Mouse (Mus musculus) midbrain, postnatal 0 days (tissue): ENCODE results near the gene Apoc4. TPM values are rescaled to one million over a fixed set of nuclear protein-coding genes. Genes with fewer than 3 reads are reported as not detected.

ENCODE experiments used
- ATAC-seq: fragments of 200-750 bp; cut with Nextera tagmentation; 2 replicates; pipeline ENCODE4 v1.8.0; 2017; ENCODE audit warnings: moderate number of reproducible peaks, mild to moderate bottlenecking, moderate TSS enrichment, moderate library complexity; ENCODE audit not compliant: low FRiP score
- DNase-seq: peaks from one replicate; pipeline ENCODE4 v3.0.0-alpha.2; 2015; ENCODE audit warnings: low spot score
- H3K27ac ChIP-seq: fragments of 300-500 bp; sonication (generic); 2 replicates; pipeline ENCODE4 v1.5.1; 2014; ENCODE audit warnings: low read depth, mild to moderate bottlenecking, low read length, mixed read lengths
- H3K27me3 ChIP-seq: fragments of 300-500 bp; sonication (generic); 2 replicates; pipeline ENCODE4 v1.6.1; 2014; ENCODE audit warnings: low read length, control low read depth, mixed read lengths; ENCODE audit not compliant: insufficient read depth
- H3K36me3 ChIP-seq: fragments of 300-500 bp; sonication (generic); 2 replicates; pipeline ENCODE4 v1.6.1; 2014; ENCODE audit warnings: low read length, control low read depth, mixed read lengths; ENCODE audit not compliant: insufficient read depth
- H3K4me1 ChIP-seq: fragments of 300-500 bp; sonication (generic); 2 replicates; pipeline ENCODE4 v1.6.1; 2014; ENCODE audit warnings: mild to moderate bottlenecking, control low read depth, antibody characterized with exemption, low read length, mixed read lengths; ENCODE audit not compliant: insufficient read depth
- H3K4me2 ChIP-seq: fragments of 300-500 bp; sonication (generic); 2 replicates; pipeline ENCODE4 v1.6.1; 2014; ENCODE audit warnings: low read depth, mild to moderate bottlenecking, low read length, mixed read lengths; ENCODE audit not compliant: poor library complexity, severe bottlenecking
- H3K4me3 ChIP-seq: fragments of 300-500 bp; sonication (generic); 2 replicates; pipeline ENCODE4 v1.5.1; 2014; ENCODE audit warnings: low read depth, mild to moderate bottlenecking, low read length, moderate library complexity
- H3K9ac ChIP-seq: fragments of 300-500 bp; sonication (generic); replicated peaks from 2 replicates; pipeline ENCODE4 v1.6.1; 2014; ENCODE audit warnings: mild to moderate bottlenecking, low read length, moderate library complexity, mixed read lengths; ENCODE audit not compliant: poor library complexity, severe bottlenecking
- H3K9me3 ChIP-seq: fragments of 300-500 bp; sonication (generic); 2 replicates; pipeline ENCODE4 v1.6.1; 2016; ENCODE audit warnings: low read length, control low read depth
- CTCF ChIP-seq: IDR thresholded peaks from 2 replicates; pipeline ENCODE4 v1.5.1; 2016; ENCODE audit warnings: antibody characterized with exemption, mild to moderate bottlenecking
- WGBS: fragments of 180-500 bp; shearing (Covaris S2); extraction: QIAGEN DNeasy Blood & Tissue Kit; methylation state at CpG from one replicate; pipeline ENCODE4 v1.1.7; 2014; 5-methylcytosine and 5-hydroxymethylcytosine counted together
- polyA plus RNA-seq: library from polyadenylated mRNA; unstranded; fragments of >200 nt; fragmentation: Nextera tagmentation; extraction: Ambion mirVana; gene quantifications from 2 replicates; pipeline ENCODE4 v1.2.1, GENCODE M21; 2015
- total RNA-seq: library from RNA; depleted of rRNA; stranded (reverse); fragments of >200 nt; gene quantifications from 2 replicates; pipeline ENCODE4 v1.2.3, GENCODE M21; 2014

Gene Apoc4
- total and polyA plus RNA-seq, 2 experiments from 2014 or later: not detected

DNA sequence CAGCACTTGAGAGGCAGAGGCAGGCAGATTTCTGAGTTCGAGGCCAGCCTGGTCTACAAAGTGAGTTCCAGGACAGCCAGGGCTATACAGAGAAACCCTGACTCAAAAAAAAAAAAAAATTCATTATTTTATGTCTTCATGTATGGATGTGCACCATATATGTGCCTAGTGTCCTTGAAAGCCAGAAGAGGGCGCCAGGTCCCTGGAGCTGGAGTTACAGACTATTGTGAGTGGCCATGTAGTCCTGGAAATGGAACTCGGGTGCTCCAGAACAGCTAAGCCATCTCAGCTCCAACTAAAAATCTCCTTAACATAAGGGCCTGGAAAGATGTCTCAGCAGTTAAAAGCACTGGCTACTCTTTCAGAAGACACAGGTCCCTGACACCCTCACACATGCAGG is 14.5 kb downstream of the Apoc4 start:
- H3K9me3 ChIP-seq: no peaks in the 10 kb centered on the region
- H3K27ac ChIP-seq: no peak overlapping the region
- TF ChIP-seq CTCF: peak; percentile 49
- ATAC-seq: no peak
- no peak overlapping the region for H3K9ac ChIP-seq
- no peak overlapping the region for H3K4me2 ChIP-seq
- peak; percentile 8 for DNase-seq
- peaks cover 8% of the 10 kb centered on the region; the same call in 1 of the 2 replicates for H3K4me1 ChIP-seq
- H3K4me3 ChIP-seq: no peak overlapping the region
- H3K36me3 ChIP-seq: peaks cover 3% of the 10 kb centered on the region
- no peaks in the 10 kb centered on the region for H3K27me3 ChIP-seq
- 68% methylated on average over 3 of the region's 3 CpGs for WGBS

DNA sequence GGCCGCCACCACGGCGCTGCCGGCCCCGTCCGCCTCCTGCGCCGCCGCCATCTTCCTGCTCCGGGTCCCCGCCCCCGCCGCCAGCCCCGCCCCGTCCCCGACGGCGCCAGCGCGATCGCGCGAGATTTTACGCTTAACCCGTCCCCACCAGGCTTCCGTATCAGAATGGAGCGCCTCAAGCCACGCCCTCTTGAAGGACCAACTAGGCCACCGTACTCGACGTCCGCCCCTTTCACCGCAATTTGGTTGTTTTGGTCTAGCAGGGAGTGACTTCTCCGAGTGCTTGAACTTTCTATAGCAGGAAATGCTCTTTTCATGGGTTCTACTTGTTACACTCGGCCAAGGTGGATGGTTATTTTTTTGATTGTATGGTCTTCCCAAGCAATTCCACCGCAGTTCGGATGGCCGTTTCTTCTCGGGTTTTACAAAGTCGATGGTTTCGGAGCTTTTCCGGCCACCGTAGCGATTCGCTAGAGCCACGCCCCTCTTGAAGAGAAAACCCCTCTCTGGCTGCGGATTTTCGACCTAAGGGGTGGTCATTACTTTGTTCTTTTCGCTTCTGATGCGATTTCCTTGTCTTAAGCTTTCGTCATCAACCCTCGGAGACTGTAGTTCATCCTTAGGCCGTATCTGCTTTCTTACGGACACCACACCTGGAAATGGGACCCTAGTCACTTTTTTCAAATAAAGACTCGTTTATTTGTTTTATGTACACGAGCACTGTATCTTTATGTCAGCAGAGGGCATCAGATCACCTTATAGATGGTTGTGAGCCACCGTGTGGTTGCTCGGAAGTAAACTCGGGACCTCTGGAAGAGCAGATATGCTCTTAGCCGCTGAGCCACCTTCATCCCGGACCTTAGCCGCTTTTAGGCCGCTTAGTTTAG is 16.1 kb downstream of the Apoc4 start, which contains the start of gene Clptm1:
Gene Clptm1 (minus strand): TSS at position 79 of the 887 bp plus-strand sequence.
- Histone ChIP-seq H3K4me2 (peak within 1 kb of the TSS; percentile 86), H3K9me3 (no peaks in the 10 kb centered on the region), H3K4me3 (peak within 1 kb of the TSS; percentile 95), H3K27me3 (no peaks in the 10 kb centered on the region), H3K36me3 (peaks cover 4% of the 10 kb centered on the region), H3K4me1 (peaks cover 8% of the 10 kb centered on the region; the same call in 1 of the 2 replicates), H3K9ac (peak within 1 kb of the TSS; percentile 89), H3K27ac (peak within 1 kb of the TSS; percentile 81)
- WGBS: 1% methylated on average over 61 of the region's 63 CpGs
- ATAC-seq (peak; percentile 88), DNase-seq (peak; percentile 98)
- peak; percentile 79 for TF ChIP-seq CTCF

DNA sequence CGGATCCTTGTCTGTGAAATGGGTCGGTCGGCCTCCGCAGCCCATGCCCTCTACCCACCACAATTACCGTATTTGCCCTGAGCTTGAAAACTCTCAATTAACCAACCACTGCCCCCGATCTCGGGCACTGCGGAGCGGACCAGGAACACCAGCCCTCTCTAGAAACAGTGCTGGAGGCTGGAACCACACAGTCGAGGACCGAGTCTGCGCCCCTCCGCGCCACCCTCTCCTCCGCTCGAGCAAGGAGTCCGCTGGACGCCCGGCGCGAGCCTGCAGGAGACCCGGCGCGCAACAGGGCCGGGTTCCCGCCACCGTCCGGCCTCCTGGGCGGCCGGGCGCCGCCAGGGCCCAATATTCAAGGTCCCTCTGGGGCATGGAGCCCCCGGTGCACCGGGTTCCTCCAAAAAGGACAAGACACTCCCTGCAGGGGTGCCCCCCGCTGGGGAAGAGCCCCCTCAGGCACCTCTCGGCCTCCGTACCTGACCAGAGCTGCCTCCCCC is 16.8 kb downstream of the Apoc4 start:
- peak overlapping the region; percentile 89 for H3K9ac ChIP-seq
- peak; percentile 38 for ATAC-seq
- no peak for TF ChIP-seq CTCF
- peak overlapping the region; percentile 86 for H3K4me2 ChIP-seq
- H3K4me3 ChIP-seq: peak overlapping the region; percentile 95
- DNase-seq: peak; percentile 2
- peaks cover 8% of the 10 kb centered on the region; the same call in 1 of the 2 replicates for H3K4me1 ChIP-seq
- under 1% methylated on average over 34 of the region's 37 CpGs for WGBS
- H3K36me3 ChIP-seq: peaks cover 4% of the 10 kb centered on the region
- H3K27me3 ChIP-seq: no peaks in the 10 kb centered on the region
- no peaks in the 10 kb centered on the region for H3K9me3 ChIP-seq
- peak overlapping the region; percentile 52 for H3K27ac ChIP-seq

DNA sequence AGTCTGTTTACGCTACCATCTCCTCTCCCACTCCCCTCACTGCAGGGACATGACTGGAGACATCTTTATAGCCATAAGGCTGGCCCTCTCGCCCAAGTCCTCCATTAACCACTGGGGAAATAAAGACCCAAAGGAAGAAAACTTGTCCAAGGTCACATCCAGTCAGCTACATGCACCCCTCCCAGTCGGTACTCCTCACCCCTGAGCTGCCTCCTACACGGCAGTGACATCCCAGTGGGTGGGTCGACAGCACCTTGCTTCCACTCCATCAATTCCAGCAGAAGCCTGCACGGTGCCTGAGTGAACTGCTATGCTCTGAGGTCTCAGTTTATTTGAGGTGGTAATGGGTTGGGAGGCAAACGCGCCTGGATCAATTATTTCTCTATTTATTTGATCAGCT is 17.3 kb downstream of the Apoc4 start:
- Histone ChIP-seq H3K27ac (no peak overlapping the region), H3K9me3 (no peaks in the 10 kb centered on the region), H3K9ac (peak overlapping the region; percentile 89), H3K4me2 (peak overlapping the region; percentile 86), H3K27me3 (no peaks in the 10 kb centered on the region), H3K4me1 (peaks cover 8% of the 10 kb centered on the region; the same call in 1 of the 2 replicates), H3K4me3 (peak overlapping the region; percentile 95), H3K36me3 (peaks cover 4% of the 10 kb centered on the region)
- DNase-seq: no peak
- ATAC-seq: no peak
- no peak for TF ChIP-seq CTCF
- WGBS: 23% methylated on average over 8 of the region's 8 CpGs

DNA sequence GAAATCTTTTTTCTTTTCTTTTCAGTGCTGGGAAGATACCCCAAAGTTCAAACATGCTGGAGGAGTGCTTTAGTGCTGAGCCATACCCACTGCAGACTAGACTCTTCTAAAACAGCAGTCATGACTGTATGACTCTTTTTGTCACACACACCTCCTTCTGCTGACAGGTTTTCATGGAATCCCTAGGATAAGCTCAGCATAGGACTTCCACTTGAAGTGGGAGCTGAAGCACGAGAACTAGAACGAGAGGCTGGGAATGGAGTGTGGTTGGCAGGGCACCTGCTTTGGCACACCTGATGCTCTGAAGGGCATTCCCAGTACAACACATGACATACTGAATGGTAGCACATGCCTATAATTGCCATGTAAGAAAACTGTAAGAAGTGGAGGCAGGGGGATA is 28.7 kb downstream of the Apoc4 start:
- WGBS: 98% methylated on average over 2 of the region's 2 CpGs
- Histone ChIP-seq H3K4me3 (no peak overlapping the region), H3K27ac (no peak overlapping the region), H3K27me3 (no peaks in the 10 kb centered on the region), H3K9ac (no peak overlapping the region), H3K4me1 (no peaks in the 10 kb centered on the region), H3K9me3 (no peaks in the 10 kb centered on the region), H3K4me2 (no peak overlapping the region), H3K36me3 (peaks cover 49% of the 10 kb centered on the region)
- ATAC-seq: no peak
- TF ChIP-seq CTCF: no peak
- no peak for DNase-seq
